Comparison of ENCODE assay signal across 15 mouse cellular contexts in genomic region chr13:43904291-43904690, GRCm38 (mm10).
"Had no signal": no experiment of that assay in that cellular context is flagged by ENCODE, and none has a peak within 500 bp of the region (broad histone marks: within the 10 kb centered on the region; RNA-seq: fewer than 3 reads in every experiment).

No protein-coding gene starts in this region.

- H3K4me2 ChIP-seq: neural tube, embryonic 15.5 days; stomach, embryonic 15.5 days had no signal

- H3K9ac ChIP-seq: neural tube, embryonic 15.5 days; stomach, embryonic 15.5 days had no signal

- H3K4me3 ChIP-seq: neural tube, embryonic 15.5 days; stomach, embryonic 15.5 days had no signal

- H3K36me3 ChIP-seq: neural tube, embryonic 15.5 days; stomach, embryonic 15.5 days had no signal

- H3K9me3 ChIP-seq: neural tube, embryonic 15.5 days; stomach, embryonic 15.5 days had no signal

- H3K27ac ChIP-seq: neural tube, embryonic 15.5 days; stomach, embryonic 15.5 days; stomach, postnatal 0 days had no signal

- DNase-seq: retina, postnatal 1 day; right cerebral cortex, adult 18-20 months; right cerebral cortex, postnatal 14 days; right cerebral cortex, postnatal 25 days; right cerebral cortex, postnatal 4 days; spleen, adult 18-20 months; thymus, adult 18-20 months; thymus, adult 2 months; thymus, postnatal 14 days; thymus, postnatal 25 days; thymus, postnatal 36 days; thymus, postnatal 4 days had no signal

- H3K27me3 ChIP-seq: neural tube, embryonic 15.5 days; stomach, embryonic 15.5 days had no signal
